22 mouse cellular contexts compared by ENCODE assay signal in genomic region chr10:8928261-8928660, GRCm38 (mm10). TPM values are rescaled to one million over a fixed set of nuclear protein-coding genes. Genes with fewer than 3 reads are reported as not detected.
DNase-seq lines count a peak whose midpoint lies in the region; ATAC-seq and TF ChIP-seq lines count a peak whose summit lies in the region.
"Had no signal": no experiment of that assay in that cellular context is flagged by ENCODE, and none has a peak within 500 bp of the region (broad histone marks: within the 10 kb centered on the region; RNA-seq: fewer than 3 reads in every experiment).

No protein-coding gene starts in this region.

- H3K4me2 ChIP-seq in hindbrain, embryonic 13.5 days = no peak overlapping the region
- H3K4me2 ChIP-seq in lung, embryonic 14.5 days = no peak overlapping the region
- H3K4me2 ChIP-seq in midbrain, embryonic 16.5 days (ENCODE audit: low read length) = no peak overlapping the region
- H3K4me2 ChIP-seq: embryonic facial prominence, embryonic 15.5 days; forebrain, embryonic 15.5 days; heart, embryonic 12.5 days; hindbrain, embryonic 12.5 days; liver, embryonic 15.5 days; neural tube, embryonic 13.5 days had no signal

- no peak overlapping the region for H3K9ac ChIP-seq in hindbrain, embryonic 13.5 days
- no peak overlapping the region for H3K9ac ChIP-seq in lung, embryonic 14.5 days
- no peak overlapping the region for H3K9ac ChIP-seq in midbrain, embryonic 16.5 days (ENCODE audit: low read depth, low read length)
- H3K9ac ChIP-seq: embryonic facial prominence, embryonic 15.5 days; forebrain, embryonic 15.5 days; heart, embryonic 12.5 days; hindbrain, embryonic 12.5 days; liver, embryonic 15.5 days; neural tube, embryonic 13.5 days had no signal

- peak; percentile 20 for DNase-seq in adrenal gland, adult 2 months
- no peak for DNase-seq in adrenal gland, adult 8-10 months
- no peak for DNase-seq in hindbrain, embryonic 10.5 days (ENCODE audit: low spot score)
- no peak for DNase-seq in lung, embryonic 14.5 days
- DNase-seq in lung, adult 2 months = no peak
- DNase-seq in midbrain, embryonic 10.5 days (ENCODE audit: low spot score) = no peak
- DNase-seq: cerebellum, adult 2 months; gastrocnemius, postnatal 14 days; heart, adult 18-20 months; heart, postnatal 14 days; kidney, adult 8-10 months; kidney, postnatal 10 days; layer of hippocampus, postnatal 36 days had no signal

- H3K4me3 ChIP-seq in hindbrain, embryonic 13.5 days = no peak overlapping the region
- no peak overlapping the region for H3K4me3 ChIP-seq in hindbrain, embryonic 10.5 days
- H3K4me3 ChIP-seq in lung, embryonic 14.5 days (ENCODE audit: low read depth, low read length) = no peak overlapping the region
- H3K4me3 ChIP-seq in lung, adult 2 months (replicated peaks; ENCODE audit: extremely low read depth, low read depth, low read length) = no peak overlapping the region
- H3K4me3 ChIP-seq in midbrain, embryonic 16.5 days (ENCODE audit: low read depth, low read length) = no peak overlapping the region
- no peak overlapping the region for H3K4me3 ChIP-seq in midbrain, embryonic 10.5 days
- H3K4me3 ChIP-seq: embryonic facial prominence, embryonic 15.5 days; forebrain, embryonic 15.5 days; heart, embryonic 12.5 days; hindbrain, embryonic 12.5 days; liver, embryonic 15.5 days; neural tube, embryonic 13.5 days had no signal

- H3K27me3 ChIP-seq in hindbrain, embryonic 13.5 days = no peaks in the 10 kb centered on the region
- H3K27me3 ChIP-seq in hindbrain, embryonic 10.5 days (ENCODE audit: insufficient read depth, poor library complexity, severe bottlenecking) = no peaks in the 10 kb centered on the region
- H3K27me3 ChIP-seq in lung, embryonic 14.5 days (ENCODE audit: insufficient read depth, low read length) = no peaks in the 10 kb centered on the region
- H3K27me3 ChIP-seq in midbrain, embryonic 16.5 days (ENCODE audit: control insufficient read depth, insufficient read depth, low read depth, low read length) = no peaks in the 10 kb centered on the region
- no peaks in the 10 kb centered on the region for H3K27me3 ChIP-seq in midbrain, embryonic 10.5 days (ENCODE audit: low read depth, poor library complexity, severe bottlenecking)
- H3K27me3 ChIP-seq: embryonic facial prominence, embryonic 15.5 days; heart, embryonic 12.5 days; hindbrain, embryonic 12.5 days; liver, embryonic 15.5 days; neural tube, embryonic 13.5 days had no signal

- H3K36me3 ChIP-seq in hindbrain, embryonic 13.5 days = no peaks in the 10 kb centered on the region
- H3K36me3 ChIP-seq in hindbrain, embryonic 10.5 days = no peaks in the 10 kb centered on the region
- no peaks in the 10 kb centered on the region for H3K36me3 ChIP-seq in lung, embryonic 14.5 days (ENCODE audit: insufficient read depth)
- no peaks in the 10 kb centered on the region for H3K36me3 ChIP-seq in midbrain, embryonic 16.5 days (ENCODE audit: control insufficient read depth, insufficient read depth, low read length)
- no peaks in the 10 kb centered on the region for H3K36me3 ChIP-seq in midbrain, embryonic 10.5 days
- H3K36me3 ChIP-seq: embryonic facial prominence, embryonic 15.5 days; forebrain, embryonic 15.5 days; heart, embryonic 12.5 days; hindbrain, embryonic 12.5 days; liver, embryonic 15.5 days; neural tube, embryonic 13.5 days had no signal

- 0 out of 2 replicates have a peak overlapping the region, but pooled peaks have one; percentile 35 for H3K27ac ChIP-seq in hindbrain, embryonic 13.5 days
- H3K27ac ChIP-seq in hindbrain, embryonic 10.5 days = no peak overlapping the region
- H3K27ac ChIP-seq in lung, embryonic 14.5 days (ENCODE audit: low read depth) = peak overlapping the region; percentile 75
- no peak overlapping the region; the same call in 1 of the 2 replicates for H3K27ac ChIP-seq in midbrain, embryonic 16.5 days (ENCODE audit: low read length)
- no peak overlapping the region for H3K27ac ChIP-seq in midbrain, embryonic 10.5 days (replicated peaks)
- H3K27ac ChIP-seq: embryonic facial prominence, embryonic 15.5 days; forebrain, embryonic 15.5 days; hindbrain, embryonic 12.5 days; liver, embryonic 15.5 days; macrophage; neural tube, embryonic 13.5 days had no signal

- TF ChIP-seq POLR2A in lung, adult 2 months (IDR thresholded peaks at IDR 0.05; ENCODE audit: borderline replicate concordance, extremely low read depth, low read depth, low read length) = no peak

- no peak for ATAC-seq in hindbrain, embryonic 13.5 days (ENCODE audit: low FRiP score)
- ATAC-seq in lung, embryonic 14.5 days (ENCODE audit: insufficient read depth) = 0 out of 2 replicates have a peak, but pooled peaks have one; percentile 31
- ATAC-seq in midbrain, embryonic 16.5 days = peak; percentile 19; the same call in 1 of the 2 replicates

- H3K4me1 ChIP-seq in hindbrain, embryonic 13.5 days (replicated peaks) = peaks cover 12% of the 10 kb centered on the region
- peaks cover 4% of the 10 kb centered on the region; the same call in 1 of the 2 replicates for H3K4me1 ChIP-seq in hindbrain, embryonic 10.5 days (replicated peaks)
- no peaks in the 10 kb centered on the region for H3K4me1 ChIP-seq in lung, embryonic 14.5 days (ENCODE audit: insufficient read depth)
- H3K4me1 ChIP-seq in lung, adult 2 months (ENCODE audit: control insufficient read depth, insufficient read depth, low read length) = peaks cover 2% of the 10 kb centered on the region; the same call in 1 of the 2 replicates
- peaks cover 12% of the 10 kb centered on the region for H3K4me1 ChIP-seq in midbrain, embryonic 16.5 days (ENCODE audit: control insufficient read depth, insufficient read depth, low read length)
- peaks cover 14% of the 10 kb centered on the region for H3K4me1 ChIP-seq in midbrain, embryonic 10.5 days
- H3K4me1 ChIP-seq: hindbrain, embryonic 12.5 days had no signal

- TF ChIP-seq CTCF in lung, embryonic 14.5 days (IDR thresholded peaks at IDR 0.05; ENCODE audit: low read depth) = no peak
- TF ChIP-seq CTCF in lung, adult 2 months (IDR thresholded peaks at IDR 0.05; ENCODE audit: insufficient read depth, low read length) = no peak

- H3K9me3 ChIP-seq in hindbrain, embryonic 13.5 days = no peaks in the 10 kb centered on the region
- H3K9me3 ChIP-seq in hindbrain, embryonic 10.5 days = no peaks in the 10 kb centered on the region
- H3K9me3 ChIP-seq in lung, embryonic 14.5 days (ENCODE audit: low read depth, low read length) = no peaks in the 10 kb centered on the region
- H3K9me3 ChIP-seq in midbrain, embryonic 16.5 days (replicated peaks; ENCODE audit: control insufficient read depth, low read length, poor library complexity, severe bottlenecking) = no peaks in the 10 kb centered on the region
- H3K9me3 ChIP-seq in midbrain, embryonic 10.5 days (replicated peaks) = no peaks in the 10 kb centered on the region
- H3K9me3 ChIP-seq: embryonic facial prominence, embryonic 15.5 days; forebrain, embryonic 15.5 days; heart, embryonic 12.5 days; hindbrain, embryonic 12.5 days; liver, embryonic 15.5 days; neural tube, embryonic 13.5 days had no signal

RNA-seq across cellular contexts. Expression of gene Sash1, which starts 42.4 kb away (rescaled TPM):
- total RNA-seq in adrenal gland, adult 2 months (2021) = 10 to 100 TPM; 25.1 to 36.0 TPM
- 13.7 and 25.0 TPM in 2 replicates for polyA plus RNA-seq in adrenal gland, adult 2 months (2012; rRNA removed)
- total RNA-seq in adrenal gland, adult 8-10 months (2022) = 10 to 100 TPM; 24.4 to 37.2 (median 27.9) TPM
- polyA plus RNA-seq in hindbrain, embryonic 13.5 days (2015; fragmentation: Nextera tagmentation; extraction: Ambion mirVana) = 4.3 and 4.4 TPM in 2 replicates
- 3.5 and 3.9 TPM in 2 replicates for polyA plus RNA-seq in hindbrain, embryonic 10.5 days (2016; fragmentation: Nextera tagmentation; extraction: Ambion mirVana)
- polyA plus RNA-seq in lung, embryonic 14.5 days (2014; fragmentation: Nextera tagmentation; extraction: Ambion mirVana) = 4.2 and 6.4 TPM in 2 replicates
- 34.9 and 38.6 TPM in 2 replicates for polyA plus RNA-seq in lung, adult 2 months (2012; rRNA removed)
- 2.2 and 2.7 TPM in 2 replicates for polyA plus RNA-seq in midbrain, embryonic 16.5 days (2015; fragmentation: Nextera tagmentation; extraction: Ambion mirVana)
- 3.1 and 3.3 TPM in 2 replicates for polyA plus RNA-seq in midbrain, embryonic 10.5 days (2016; fragmentation: Nextera tagmentation; extraction: Ambion mirVana)

Comparison
In these comparisons a context has a peak if more than half of its experiments do, and no peak if none do; other contexts are left out.
1. H3K27ac ChIP-seq: peak in hindbrain, embryonic 13.5 days (single experiment) and lung, embryonic 14.5 days (single experiment); none in hindbrain, embryonic 10.5 days (single experiment), midbrain, embryonic 16.5 days (single experiment) and midbrain, embryonic 10.5 days (single experiment).